Mouse (Mus musculus): Measurements from ENCODE around the gene Fbxl17.

Fbxl17 gene

GRCm38 (mm10) chr17:63402741-63403681 is 96.8 kb downstream of the Fbxl17 start:
- DNase-seq = peak in 1 of 2 experiments; percentile 9

- DNase-seq = no peak
Observed at GRCm38 (mm10) chr17:63402170-63402569, 97.6 kb downstream of the Fbxl17 start.

- no peak for DNase-seq
Observed at GRCm38 (mm10) chr17:63400640-63401039, 99.2 kb downstream of the Fbxl17 start.

- no peak for DNase-seq
Observed at GRCm38 (mm10) chr17:63399816-63400215, 100.0 kb downstream of the Fbxl17 start.

GRCm38 (mm10) chr17:63391506-63391905 is 108.3 kb downstream of the Fbxl17 start:
- DNase-seq = no peak

GRCm38 (mm10) chr17:63390951-63391350 is 108.9 kb downstream of the Fbxl17 start:
- DNase-seq = no peak

GRCm38 (mm10) chr17:63370977-63371376 is 128.8 kb downstream of the Fbxl17 start:
- DNase-seq = no peak

- DNase-seq = no peak
Observed at GRCm38 (mm10) chr17:63369631-63370310, 130.0 kb downstream of the Fbxl17 start.

GRCm38 (mm10) chr17:63367476-63367875 is 132.3 kb downstream of the Fbxl17 start:
- no peak for DNase-seq

- no peak for DNase-seq
Observed at GRCm38 (mm10) chr17:63366045-63366444, 133.8 kb downstream of the Fbxl17 start.

GRCm38 (mm10) chr17:63364605-63365004 is 135.2 kb downstream of the Fbxl17 start:
- DNase-seq = no peak

GRCm38 (mm10) chr17:63362196-63362595 is 137.6 kb downstream of the Fbxl17 start:
- DNase-seq = no peak

GRCm38 (mm10) chr17:63361679-63362078 is 138.1 kb downstream of the Fbxl17 start:
- DNase-seq = no peak

GRCm38 (mm10) chr17:63358837-63359236 is 141.0 kb downstream of the Fbxl17 start:
- no peak for DNase-seq

- DNase-seq = no peak
Observed at GRCm38 (mm10) chr17:63356202-63356601, 143.6 kb downstream of the Fbxl17 start.

- DNase-seq = no peak
Observed at GRCm38 (mm10) chr17:63352634-63353195, 147.1 kb downstream of the Fbxl17 start.

- DNase-seq = no peak
Observed at GRCm38 (mm10) chr17:63351682-63352081, 148.1 kb downstream of the Fbxl17 start.

GRCm38 (mm10) chr17:63350876-63351509 is 148.8 kb downstream of the Fbxl17 start:
- DNase-seq = no peak

GRCm38 (mm10) chr17:63344101-63344500 is 155.7 kb downstream of the Fbxl17 start:
- DNase-seq = no peak

GRCm38 (mm10) chr17:63343076-63343475 is 156.7 kb downstream of the Fbxl17 start:
- no peak for DNase-seq

- no peak for DNase-seq
Observed at GRCm38 (mm10) chr17:63342440-63342839, 157.4 kb downstream of the Fbxl17 start.

GRCm38 (mm10) chr17:63341203-63341602 is 158.6 kb downstream of the Fbxl17 start:
- DNase-seq = no peak

GRCm38 (mm10) chr17:63328888-63329287 is 170.9 kb downstream of the Fbxl17 start:
- no peak for DNase-seq

Measured in thymus, adult 18-20 months (tissue).